Mouse (Mus musculus): Measurements from ENCODE around the gene Cacnb4. TPM values are rescaled to one million over a fixed set of nuclear protein-coding genes. Genes with fewer than 3 reads are reported as not detected.

Cacnb4 gene
- polyA plus RNA-seq, 1 experiment from 2014 or later: 15.0 TPM

GRCm38 (mm10) chr2:52589514-52589913 is 87.1 kb downstream of the Cacnb4 start:
- 93% methylated on average over 4 of the region's 4 CpGs for WGBS
- Histone ChIP-seq H3K36me3 (replicated peaks; ENCODE audit: control insufficient read depth, insufficient read depth) (no peaks in the 10 kb centered on the region), H3K4me3 (replicated peaks; ENCODE audit: low read length) (no peak overlapping the region), H3K4me2 (replicated peaks) (no peak overlapping the region), H3K27me3 (ENCODE audit: control insufficient read depth, insufficient read depth, low read length) (no peaks in the 10 kb centered on the region), H3K27ac (no peak overlapping the region), H3K9ac (no peak overlapping the region), H3K4me1 (replicated peaks; ENCODE audit: control insufficient read depth, insufficient read depth, low read length) (peaks cover 14% of the 10 kb centered on the region), H3K9me3 (ENCODE audit: control insufficient read depth, low read length) (no peaks in the 10 kb centered on the region)
- ATAC-seq (ENCODE audit: low FRiP score): no peak
- DNase-seq (ENCODE audit: low spot score): no peak

GRCm38 (mm10) chr2:52585384-52585783 is 91.2 kb downstream of the Cacnb4 start:
- no peak overlapping the region for H3K9ac ChIP-seq
- DNase-seq (ENCODE audit: low spot score) (no peak), ATAC-seq (ENCODE audit: low FRiP score) (no peak)
- no peak overlapping the region for H3K27ac ChIP-seq
- no peaks in the 10 kb centered on the region for H3K36me3 ChIP-seq (replicated peaks; ENCODE audit: control insufficient read depth, insufficient read depth)
- H3K9me3 ChIP-seq (ENCODE audit: control insufficient read depth, low read length): no peaks in the 10 kb centered on the region
- H3K4me1 ChIP-seq (replicated peaks; ENCODE audit: control insufficient read depth, insufficient read depth, low read length): peaks cover 6% of the 10 kb centered on the region
- H3K4me2 ChIP-seq (replicated peaks): no peak overlapping the region
- WGBS: 88% methylated on average over 4 of the region's 4 CpGs
- H3K27me3 ChIP-seq (ENCODE audit: control insufficient read depth, insufficient read depth, low read length): no peaks in the 10 kb centered on the region
- no peak overlapping the region for H3K4me3 ChIP-seq (replicated peaks; ENCODE audit: low read length)

GRCm38 (mm10) chr2:52581132-52581781 is 95.4 kb downstream of the Cacnb4 start:
- no peak for DNase-seq (ENCODE audit: low spot score)
- 92% methylated on average over 10 of the region's 11 CpGs for WGBS
- Histone ChIP-seq H3K27ac (no peak overlapping the region), H3K4me2 (replicated peaks) (no peak overlapping the region), H3K27me3 (ENCODE audit: control insufficient read depth, insufficient read depth, low read length) (no peaks in the 10 kb centered on the region), H3K9me3 (ENCODE audit: control insufficient read depth, low read length) (no peaks in the 10 kb centered on the region), H3K9ac (no peak overlapping the region), H3K4me3 (replicated peaks; ENCODE audit: low read length) (no peak overlapping the region), H3K36me3 (replicated peaks; ENCODE audit: control insufficient read depth, insufficient read depth) (no peaks in the 10 kb centered on the region), H3K4me1 (replicated peaks; ENCODE audit: control insufficient read depth, insufficient read depth, low read length) (no peaks in the 10 kb centered on the region)
- no peak for ATAC-seq (ENCODE audit: low FRiP score)

GRCm38 (mm10) chr2:52580697-52581096 is 95.9 kb downstream of the Cacnb4 start:
- Histone ChIP-seq H3K4me2 (replicated peaks) (no peak overlapping the region), H3K27me3 (ENCODE audit: control insufficient read depth, insufficient read depth, low read length) (no peaks in the 10 kb centered on the region), H3K9me3 (ENCODE audit: control insufficient read depth, low read length) (no peaks in the 10 kb centered on the region), H3K4me3 (replicated peaks; ENCODE audit: low read length) (no peak overlapping the region), H3K9ac (no peak overlapping the region), H3K4me1 (replicated peaks; ENCODE audit: control insufficient read depth, insufficient read depth, low read length) (no peaks in the 10 kb centered on the region), H3K36me3 (replicated peaks; ENCODE audit: control insufficient read depth, insufficient read depth) (no peaks in the 10 kb centered on the region), H3K27ac (no peak overlapping the region)
- WGBS: 59% methylated on average over 5 of the region's 5 CpGs
- DNase-seq (ENCODE audit: low spot score) (no peak), ATAC-seq (ENCODE audit: low FRiP score) (no peak)

GRCm38 (mm10) chr2:52578846-52579245 is 97.8 kb downstream of the Cacnb4 start:
- H3K4me2 ChIP-seq (replicated peaks): no peak overlapping the region
- DNase-seq (ENCODE audit: low spot score) (no peak), ATAC-seq (ENCODE audit: low FRiP score) (no peak)
- H3K9ac ChIP-seq: no peak overlapping the region
- H3K9me3 ChIP-seq (ENCODE audit: control insufficient read depth, low read length): no peaks in the 10 kb centered on the region
- H3K36me3 ChIP-seq (replicated peaks; ENCODE audit: control insufficient read depth, insufficient read depth): no peaks in the 10 kb centered on the region
- WGBS: 36% methylated on average over 3 of the region's 3 CpGs
- no peak overlapping the region for H3K4me3 ChIP-seq (replicated peaks; ENCODE audit: low read length)
- no peaks in the 10 kb centered on the region for H3K4me1 ChIP-seq (replicated peaks; ENCODE audit: control insufficient read depth, insufficient read depth, low read length)
- no peaks in the 10 kb centered on the region for H3K27me3 ChIP-seq (ENCODE audit: control insufficient read depth, insufficient read depth, low read length)
- no peak overlapping the region for H3K27ac ChIP-seq

- Histone ChIP-seq H3K4me1 (replicated peaks; ENCODE audit: control insufficient read depth, insufficient read depth, low read length) (no peaks in the 10 kb centered on the region), H3K36me3 (replicated peaks; ENCODE audit: control insufficient read depth, insufficient read depth) (no peaks in the 10 kb centered on the region), H3K4me3 (replicated peaks; ENCODE audit: low read length) (no peak overlapping the region), H3K27ac (no peak overlapping the region), H3K4me2 (replicated peaks) (no peak overlapping the region), H3K9me3 (ENCODE audit: control insufficient read depth, low read length) (no peaks in the 10 kb centered on the region), H3K9ac (no peak overlapping the region), H3K27me3 (ENCODE audit: control insufficient read depth, insufficient read depth, low read length) (no peaks in the 10 kb centered on the region)
- ATAC-seq (ENCODE audit: low FRiP score): no peak
- no peak for DNase-seq (ENCODE audit: low spot score)
- 92% methylated on average over 4 of the region's 4 CpGs for WGBS
These were observed 98.9 kb downstream of the Cacnb4 start for GRCm38 (mm10) chr2:52577700-52578099.

- DNase-seq (ENCODE audit: low spot score) (no peak), ATAC-seq (ENCODE audit: low FRiP score) (no peak)
- Histone ChIP-seq H3K9me3 (ENCODE audit: control insufficient read depth, low read length) (no peaks in the 10 kb centered on the region), H3K9ac (no peak overlapping the region), H3K4me1 (replicated peaks; ENCODE audit: control insufficient read depth, insufficient read depth, low read length) (no peaks in the 10 kb centered on the region), H3K36me3 (replicated peaks; ENCODE audit: control insufficient read depth, insufficient read depth) (no peaks in the 10 kb centered on the region), H3K27me3 (ENCODE audit: control insufficient read depth, insufficient read depth, low read length) (no peaks in the 10 kb centered on the region), H3K27ac (no peak overlapping the region), H3K4me2 (replicated peaks) (no peak overlapping the region), H3K4me3 (replicated peaks; ENCODE audit: low read length) (no peak overlapping the region)
- WGBS: 96% methylated on average over 2 of the region's 2 CpGs
These were observed 100.1 kb downstream of the Cacnb4 start for GRCm38 (mm10) chr2:52576546-52576945.

GRCm38 (mm10) chr2:52575637-52576175 is 100.9 kb downstream of the Cacnb4 start:
- DNase-seq (ENCODE audit: low spot score) (no peak), ATAC-seq (ENCODE audit: low FRiP score) (no peak)
- no peak overlapping the region for H3K4me2 ChIP-seq (replicated peaks)
- no peaks in the 10 kb centered on the region for H3K4me1 ChIP-seq (replicated peaks; ENCODE audit: control insufficient read depth, insufficient read depth, low read length)
- no peaks in the 10 kb centered on the region for H3K36me3 ChIP-seq (replicated peaks; ENCODE audit: control insufficient read depth, insufficient read depth)
- WGBS: 93% methylated on average over 10 of the region's 10 CpGs
- H3K27ac ChIP-seq: no peak overlapping the region
- no peak overlapping the region for H3K9ac ChIP-seq
- no peaks in the 10 kb centered on the region for H3K9me3 ChIP-seq (ENCODE audit: control insufficient read depth, low read length)
- H3K27me3 ChIP-seq (ENCODE audit: control insufficient read depth, insufficient read depth, low read length): no peaks in the 10 kb centered on the region
- H3K4me3 ChIP-seq (replicated peaks; ENCODE audit: low read length): no peak overlapping the region

- H3K4me3 ChIP-seq (replicated peaks; ENCODE audit: low read length): no peak overlapping the region
- H3K27ac ChIP-seq: no peak overlapping the region
- H3K36me3 ChIP-seq (replicated peaks; ENCODE audit: control insufficient read depth, insufficient read depth): no peaks in the 10 kb centered on the region
- no peak for DNase-seq (ENCODE audit: low spot score)
- H3K4me1 ChIP-seq (replicated peaks; ENCODE audit: control insufficient read depth, insufficient read depth, low read length): no peaks in the 10 kb centered on the region
- H3K4me2 ChIP-seq (replicated peaks): no peak overlapping the region
- no peaks in the 10 kb centered on the region for H3K27me3 ChIP-seq (ENCODE audit: control insufficient read depth, insufficient read depth, low read length)
- WGBS: 87% methylated on average over 3 of the region's 3 CpGs
- H3K9me3 ChIP-seq (ENCODE audit: control insufficient read depth, low read length): no peaks in the 10 kb centered on the region
- no peak overlapping the region for H3K9ac ChIP-seq
- ATAC-seq (ENCODE audit: low FRiP score): no peak
These were observed 101.7 kb downstream of the Cacnb4 start for GRCm38 (mm10) chr2:52574929-52575328.

- H3K4me1 ChIP-seq (replicated peaks; ENCODE audit: control insufficient read depth, insufficient read depth, low read length): no peaks in the 10 kb centered on the region
- H3K27me3 ChIP-seq (ENCODE audit: control insufficient read depth, insufficient read depth, low read length): no peaks in the 10 kb centered on the region
- H3K4me2 ChIP-seq (replicated peaks): no peak overlapping the region
- no peak overlapping the region for H3K9ac ChIP-seq
- ATAC-seq (ENCODE audit: low FRiP score): no peak
- H3K27ac ChIP-seq: no peak overlapping the region
- no peak for DNase-seq (ENCODE audit: low spot score)
- no peaks in the 10 kb centered on the region for H3K36me3 ChIP-seq (replicated peaks; ENCODE audit: control insufficient read depth, insufficient read depth)
- H3K9me3 ChIP-seq (ENCODE audit: control insufficient read depth, low read length): no peaks in the 10 kb centered on the region
- no peak overlapping the region for H3K4me3 ChIP-seq (replicated peaks; ENCODE audit: low read length)
- 95% methylated on average over 6 of the region's 6 CpGs for WGBS
These were observed 104.4 kb downstream of the Cacnb4 start for GRCm38 (mm10) chr2:52572221-52572620.
